Mouse (Mus musculus): Measurements from ENCODE around the gene Rin1.

- TF ChIP-seq CHD2 (IDR thresholded peaks at IDR 0.05; ENCODE audit: low read depth, low read length) (no peak), ZNF384 (IDR thresholded peaks at IDR 0.05; ENCODE audit: low read depth, low read length) (no peak), ZC3H11A (IDR thresholded peaks at IDR 0.05; ENCODE audit: borderline replicate concordance, low read depth, low read length) (no peak), MAFK (IDR thresholded peaks at IDR 0.05; ENCODE audit: insufficient read depth, low read depth, low read length) (no peak)
Observed at GRCm38 (mm10) chr19:5097521-5098362, 47.5 kb downstream of the Rin1 start.

Measured in ES-E14 (cell line).